Mouse (Mus musculus): ENCODE results near the gene Ggta1. TPM values are rescaled to one million over a fixed set of nuclear protein-coding genes. Genes with fewer than 3 reads are reported as not detected.

Gene Ggta1
- total RNA-seq, 2 experiments from 2014 or later = 9.4 to 9.8 TPM

- DNase-seq (ENCODE audit: low spot score in 2 of 2) = no peak
Measured at GRCm38 (mm10) chr2:35408409-35409110, 54.5 kb downstream of the Ggta1 start.

GRCm38 (mm10) chr2:35407878-35408277, 55.2 kb downstream of the Ggta1 start:
- no peak for DNase-seq (ENCODE audit: low spot score in 2 of 2)

GRCm38 (mm10) chr2:35407266-35407665, 55.8 kb downstream of the Ggta1 start:
- DNase-seq (ENCODE audit: low spot score in 2 of 2) = no peak

- peak in 1 of 2 experiments; percentile 5 for DNase-seq (ENCODE audit: low spot score in 2 of 2)
Measured at GRCm38 (mm10) chr2:35406611-35407010, 56.4 kb downstream of the Ggta1 start.

GRCm38 (mm10) chr2:35402391-35402790, 60.6 kb downstream of the Ggta1 start:
- DNase-seq (ENCODE audit: low spot score in 2 of 2) = peak in 1 of 2 experiments; percentile 14

- no peak for DNase-seq (ENCODE audit: low spot score in 2 of 2)
Measured at GRCm38 (mm10) chr2:35400739-35401138, 62.3 kb downstream of the Ggta1 start.

- no peak for DNase-seq (ENCODE audit: low spot score in 2 of 2)
Measured at GRCm38 (mm10) chr2:35398184-35398828, 64.7 kb downstream of the Ggta1 start.

GRCm38 (mm10) chr2:35397590-35398173, 65.3 kb downstream of the Ggta1 start:
- DNase-seq (ENCODE audit: low spot score in 2 of 2) = peak; percentile 61 to 65

GRCm38 (mm10) chr2:35397096-35397495, 65.9 kb downstream of the Ggta1 start, which contains the start of gene 4930402F06Rik:
Gene 4930402F06Rik, minus strand, starts transcription at chr2:35397175.
- DNase-seq (ENCODE audit: low spot score in 2 of 2) = no peak

- DNase-seq (ENCODE audit: low spot score in 2 of 2) = no peak
Measured at GRCm38 (mm10) chr2:35385441-35385871, 77.6 kb downstream of the Ggta1 start.

GRCm38 (mm10) chr2:35379306-35379705, 83.7 kb downstream of the Ggta1 start:
- DNase-seq (ENCODE audit: low spot score in 2 of 2) = no peak

- DNase-seq (ENCODE audit: low spot score in 2 of 2) = no peak
Measured at GRCm38 (mm10) chr2:35377600-35377999, 85.4 kb downstream of the Ggta1 start.

GRCm38 (mm10) chr2:35373003-35373402, 90.0 kb downstream of the Ggta1 start:
- DNase-seq (ENCODE audit: low spot score in 2 of 2) = no peak

GRCm38 (mm10) chr2:35370686-35371085, 92.3 kb downstream of the Ggta1 start:
- no peak for DNase-seq (ENCODE audit: low spot score in 2 of 2)

- no peak for DNase-seq (ENCODE audit: low spot score in 2 of 2)
Measured at GRCm38 (mm10) chr2:35367629-35368028, 95.4 kb downstream of the Ggta1 start, which contains the start of gene 4930568D16Rik. Gene 4930568D16Rik, minus strand, starts transcription at chr2:35367729.

Other genes starting within 250 kb of the Ggta1 start
- gene Gsn, start 206.9 kb downstream of the Ggta1 start, total RNA-seq (2021) = 100 to 1,000 TPM; 364 to 767 TPM
- gene Stom, start 126.3 kb downstream of the Ggta1 start, total RNA-seq (2021) = 10 to 100 TPM; 46.9 to 80.6 TPM
- gene 4930568D16Rik, start 95.5 kb downstream of the Ggta1 start, total RNA-seq (2021) = not detected
- gene 4930402F06Rik, start 66.1 kb downstream of the Ggta1 start, total RNA-seq (2021) = not detected
- gene Dab2ip, start 95.0 kb upstream of the Ggta1 start, total RNA-seq (2021) = 10 to 100 TPM; 43.5 to 87.3 TPM